Mouse (Mus musculus) left cerebral cortex, postnatal 25 days (tissue): ENCODE results near the gene Trpv1. TPM values are rescaled to one million over a fixed set of nuclear protein-coding genes. Genes with fewer than 3 reads are reported as not detected.
A peak's percentile ranks its signal among the peaks of the same experiment; 100 is the strongest.

Experiments used
- DNase-seq, 2 experiments: peaks; one replicate each; pipeline ENCODE4 v3.0.0; 2022; ENCODE audit warnings: low spot score in 2 of 2, mixed read lengths in 1 of 2
- intact Hi-C: fragments of 180-260 bp; cut with DNase I; formaldehyde crosslinking; loops from one replicate; pipeline ENCODE4 v1.15.1; 2025
- total RNA-seq, 2 experiments: library from RNA; stranded (reverse); gene quantifications; 2 replicates each; pipeline ENCODE4 v1.2.3; 2021

Gene Trpv1
- total RNA-seq, 2 experiments from 2014 or later = 0.50 TPM; not detected in 1

GRCm38 (mm10) chr11:73230081-73230480 is 4.0 kb upstream of the Trpv1 start:
- intact Hi-C loops = no loop called here
- DNase-seq = no peak

DNA sequence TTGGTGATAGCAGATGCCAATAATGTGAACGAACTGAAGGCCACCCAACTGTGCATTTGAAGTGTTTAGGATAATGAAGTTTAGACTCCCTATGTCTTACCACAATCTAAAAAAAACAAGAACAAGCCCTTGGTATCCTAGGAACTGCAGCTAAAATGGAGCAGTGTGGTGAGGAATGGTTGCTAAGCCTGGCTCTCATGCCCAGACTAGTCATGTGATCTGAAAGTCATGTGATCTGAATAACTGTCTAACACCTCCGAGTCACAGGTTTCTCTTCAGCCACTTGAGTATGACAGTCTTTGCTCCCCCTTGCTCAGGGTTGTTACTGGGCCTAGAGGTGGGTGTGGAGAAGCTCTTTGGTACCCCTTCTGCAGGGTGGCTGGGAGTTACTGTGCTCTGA is 1.6 kb upstream of the Trpv1 start:
- intact Hi-C loops = no loop called here
- peak in 1 of 2 experiments; percentile 15 for DNase-seq

DNA sequence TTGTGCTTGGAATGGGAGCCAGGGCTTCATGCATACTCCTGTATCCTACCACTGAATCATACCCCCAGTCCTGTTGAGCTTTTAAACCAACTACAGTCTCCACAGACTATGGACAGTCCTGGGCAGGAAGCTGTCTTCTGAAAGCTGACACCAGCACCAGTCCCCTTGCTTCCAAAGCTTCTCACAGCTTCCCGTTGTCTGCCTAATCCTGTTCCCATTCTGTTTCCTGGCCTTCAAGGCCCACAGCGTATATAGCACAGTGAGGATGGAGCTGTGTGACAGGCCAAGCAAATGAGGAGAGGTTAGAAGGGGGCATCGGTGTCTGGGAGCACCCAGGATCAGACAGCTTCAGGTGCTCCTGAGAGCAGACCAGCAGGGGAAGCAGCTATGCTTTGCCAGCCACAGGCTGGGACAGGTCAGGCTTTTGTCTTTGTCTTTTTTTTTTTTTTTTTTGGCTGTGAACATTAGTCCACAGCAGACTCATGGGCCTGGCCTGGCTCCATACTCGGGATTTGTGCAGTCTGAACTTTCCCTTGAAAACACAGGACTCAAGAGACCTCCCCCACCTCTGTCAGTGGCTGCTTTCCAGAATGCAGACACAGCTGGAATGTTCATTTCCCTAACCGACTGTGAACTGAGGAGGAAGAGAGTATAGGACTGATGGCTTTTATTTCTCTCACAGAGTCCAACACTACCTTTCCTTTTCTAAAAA is 2.1 kb downstream of the Trpv1 start:
- intact Hi-C loops = no loop called here

GRCm38 (mm10) chr11:73236731-73237130 is 2.6 kb downstream of the Trpv1 start:
- intact Hi-C loops = no loop called here
- no peak for DNase-seq

More for the DNA sequence above, 2.1 kb downstream of the Trpv1 start:
- no peak for DNase-seq

- intact Hi-C loops = no loop called here
- no peak for DNase-seq
These were observed 8.1 kb downstream of the Trpv1 start for GRCm38 (mm10) chr11:73242199-73242598.

- DNase-seq = no peak
- intact Hi-C loops = no loop called here
These were observed 8.7 kb downstream of the Trpv1 start for GRCm38 (mm10) chr11:73242777-73243176.

GRCm38 (mm10) chr11:73257362-73257945 is 23.4 kb downstream of the Trpv1 start:
- no peak for DNase-seq
- intact Hi-C loops = no loop called here

DNA sequence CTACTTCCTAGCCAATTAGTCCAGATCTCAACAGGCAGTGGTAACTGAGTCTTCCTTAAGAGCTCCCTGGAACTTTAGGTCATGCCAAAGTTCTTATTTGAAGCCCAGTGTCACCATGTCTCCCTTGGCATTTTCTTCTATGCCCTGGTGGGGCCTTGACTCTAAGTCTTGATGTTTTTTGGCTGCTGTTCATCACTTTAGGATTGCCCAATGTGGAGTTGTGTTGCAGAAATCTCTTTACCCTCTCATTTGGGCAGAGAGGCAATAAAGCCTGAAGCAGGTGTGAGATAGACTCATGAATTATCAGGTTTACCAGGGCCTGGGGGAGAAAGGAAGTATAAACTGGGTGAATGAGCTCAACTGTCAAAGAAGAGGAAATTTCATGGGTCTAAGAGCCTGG is 24.6 kb downstream of the Trpv1 start:
- no peak for DNase-seq
- intact Hi-C loops = no loop called here

- intact Hi-C loops = no loop called here
- no peak for DNase-seq
These were observed 26.4 kb downstream of the Trpv1 start for GRCm38 (mm10) chr11:73260457-73260856.

DNA sequence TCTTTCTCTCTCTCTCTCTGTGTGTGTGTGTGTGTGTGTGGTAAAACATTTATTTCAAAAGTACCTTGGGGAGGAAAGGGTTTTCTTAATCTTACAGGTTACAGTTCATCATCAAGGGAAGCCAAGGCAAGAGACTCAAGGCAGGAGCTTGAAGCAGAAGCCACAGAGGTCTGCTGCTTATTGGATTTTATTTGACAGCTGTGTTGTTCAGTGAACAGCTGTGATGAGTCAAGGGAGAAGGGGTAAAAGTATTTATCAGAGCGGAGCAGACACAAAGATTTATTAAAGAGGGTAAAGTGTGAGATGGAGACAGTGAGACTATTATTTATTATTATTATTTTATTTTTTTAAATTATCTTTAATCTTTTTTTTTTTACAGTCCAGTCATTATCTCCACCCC is 27.3 kb downstream of the Trpv1 start:
- DNase-seq = no peak
- intact Hi-C loops = no loop called here

DNA sequence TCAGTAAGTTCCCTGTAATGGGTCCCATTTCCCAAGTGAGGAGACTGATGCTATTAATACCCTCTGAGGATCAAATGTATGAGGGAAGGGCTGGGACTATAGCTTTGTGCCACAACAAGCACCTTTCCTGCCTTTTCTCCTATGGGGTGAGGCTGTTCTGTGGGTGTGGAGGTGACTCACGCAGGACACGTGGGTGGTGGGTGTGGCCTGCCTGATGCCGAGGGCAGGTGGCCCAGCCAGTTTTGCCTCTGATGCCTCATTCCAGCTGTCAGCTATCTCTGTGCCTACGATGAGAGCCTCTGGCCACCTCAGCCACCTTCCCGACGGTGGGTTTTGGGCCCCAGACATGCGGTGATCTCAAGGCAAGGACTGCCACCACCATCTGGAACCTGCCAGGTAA is 33.2 kb downstream of the Trpv1 start, which contains the start of gene Trpv3:
Gene Trpv3, plus strand, starts transcription at position 122 of the 400 bp plus-strand sequence.
- no peak for DNase-seq
- intact Hi-C loops = no loop called here

DNA sequence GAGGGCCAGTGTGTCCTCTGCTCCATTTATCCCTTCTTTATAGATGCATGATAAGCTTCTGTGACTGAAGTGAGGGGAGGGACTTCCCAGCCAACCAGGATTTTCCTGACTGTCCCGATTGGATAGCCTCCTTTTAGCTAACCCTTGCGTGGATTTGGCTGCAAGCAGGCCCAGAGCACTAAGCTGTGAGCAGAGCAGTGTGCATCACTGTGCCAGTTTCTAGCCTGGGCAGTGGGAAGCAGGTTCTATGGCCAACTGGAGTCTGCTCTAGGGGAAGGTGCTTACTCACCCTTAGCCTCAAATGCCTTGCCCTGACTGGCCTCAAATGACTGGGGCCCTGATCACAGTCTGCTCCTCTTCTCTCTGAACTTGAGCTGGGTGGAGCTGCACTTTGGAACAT is 40.7 kb downstream of the Trpv1 start:
- intact Hi-C loops = no loop called here
- DNase-seq = no peak

DNA sequence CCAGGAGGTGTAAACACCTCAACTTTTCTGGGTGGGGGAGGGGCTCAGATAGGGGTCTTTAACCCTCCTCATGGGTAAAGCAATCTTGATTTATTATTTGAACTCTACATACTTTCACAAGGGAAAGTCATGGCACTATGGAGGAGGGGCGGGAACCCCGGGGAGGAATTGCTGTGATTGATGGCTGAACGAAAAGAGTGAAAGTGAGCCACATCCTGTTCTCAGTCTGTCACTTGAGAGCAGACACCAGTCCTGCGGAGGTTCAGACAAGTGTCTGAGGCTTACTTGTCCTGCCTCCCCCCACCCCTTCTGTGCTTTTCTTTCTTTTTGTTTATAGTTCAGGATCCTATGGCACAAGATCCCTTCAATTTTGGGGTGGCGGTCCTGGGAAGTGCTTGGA is 46.6 kb downstream of the Trpv1 start:
- intact Hi-C loops = loop anchor here (2.0 to 5.0 kb wide), 2 partner anchors 82 to 143 kb away; partner anchors contain the start of genes Ctns, Haspin and Shpk

DNA sequence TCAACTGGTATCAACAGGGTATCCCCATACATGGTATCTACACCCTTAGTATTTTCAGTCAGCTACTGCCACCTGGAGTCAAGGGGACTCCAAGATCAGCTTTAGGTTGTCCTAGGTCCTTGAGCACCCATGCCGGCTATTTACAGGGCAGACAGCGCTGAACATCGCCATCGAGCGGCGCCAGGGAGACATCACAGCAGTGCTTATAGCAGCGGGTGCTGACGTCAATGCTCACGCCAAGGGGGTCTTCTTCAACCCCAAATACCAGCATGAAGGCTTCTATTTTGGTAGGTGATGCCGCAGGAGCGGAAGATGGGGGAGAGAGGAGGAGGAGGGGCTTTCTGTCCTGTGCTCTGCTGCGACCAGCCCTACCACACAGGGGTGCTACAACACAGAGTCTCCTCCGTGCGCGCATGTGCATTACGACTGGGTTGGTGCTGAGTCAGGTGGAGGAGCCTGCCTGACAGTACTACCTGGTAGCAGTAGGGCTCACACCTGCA is 47.5 kb downstream of the Trpv1 start:
- peak; percentile 82 to 87 for DNase-seq
- intact Hi-C loops = loop anchor here (2.0 to 5.0 kb wide), 2 partner anchors 83 to 144 kb away; partner anchors contain the start of genes Ctns, Haspin and Shpk

More for the DNA sequence above, 46.6 kb downstream of the Trpv1 start:
- no peak for DNase-seq

GRCm38 (mm10) chr11:73283369-73283768 is 49.3 kb downstream of the Trpv1 start:
- DNase-seq = peak in 1 of 2 experiments; percentile 12
- intact Hi-C loops = loop anchor here (5.0 kb wide), 1 partner anchor 146 kb away; the partner anchor contains the start of gene Haspin

DNA sequence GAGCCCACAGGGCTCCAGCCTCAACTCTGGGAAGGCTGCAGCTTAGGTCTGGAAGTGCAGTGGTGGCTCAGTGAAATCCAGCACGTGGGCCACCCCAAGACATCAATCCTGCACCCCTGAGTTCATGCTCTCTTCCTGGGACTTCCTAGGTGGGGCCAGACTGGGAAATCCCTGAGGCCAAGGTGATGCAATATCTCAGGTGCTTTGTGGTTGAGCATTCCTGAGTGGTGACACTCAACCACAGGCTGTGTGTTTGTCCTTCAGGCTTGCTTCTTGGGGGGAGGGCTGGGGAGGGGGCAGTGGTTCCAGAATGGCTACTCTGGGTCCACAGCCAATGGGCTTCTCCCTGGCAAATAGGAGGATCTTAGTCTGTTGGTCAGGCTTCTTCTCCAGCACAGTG is 49.8 kb downstream of the Trpv1 start:
- intact Hi-C loops = loop anchor here (5.0 kb wide), 1 partner anchor 147 kb away; the partner anchor contains the start of gene Haspin
- DNase-seq = no peak

- intact Hi-C loops = loop anchor here (5.0 kb wide), 1 partner anchor 147 kb away; the partner anchor contains the start of gene Haspin
- DNase-seq = no peak
These were observed 50.3 kb downstream of the Trpv1 start for GRCm38 (mm10) chr11:73284351-73284750.

GRCm38 (mm10) chr11:73289621-73290020 is 55.5 kb downstream of the Trpv1 start:
- intact Hi-C loops = no loop called here
- DNase-seq = no peak

GRCm38 (mm10) chr11:73303123-73303522 is 69.0 kb downstream of the Trpv1 start:
- DNase-seq = no peak
- intact Hi-C loops = no loop called here
